Mouse (Mus musculus) embryonic fibroblast, embryonic 13.5 days (primary cell): Measurements from ENCODE around the gene Frmd8.

Experiments used
- CTCF ChIP-seq: IDR thresholded peaks from 2 replicates; pipeline ENCODE4 v1.5.1; 2011; ENCODE audit warnings: mild to moderate bottlenecking, control low read depth, low read length, moderate library complexity, borderline replicate concordance; ENCODE audit not compliant: insufficient read depth
- POLR2A ChIP-seq: IDR thresholded peaks from 2 replicates; pipeline ENCODE4 v1.6.1; 2011; ENCODE audit warnings: low read depth, mild to moderate bottlenecking, control low read depth, low read length, moderate library complexity

GRCm38 (mm10) chr19:5852035-5852722 lies 22.9 kb downstream of the Frmd8 start:
- TF ChIP-seq CTCF (no peak), POLR2A (no peak)
